Mouse (Mus musculus): Measurements from ENCODE around the gene Zmpste24.

Gene Zmpste24

DNA sequence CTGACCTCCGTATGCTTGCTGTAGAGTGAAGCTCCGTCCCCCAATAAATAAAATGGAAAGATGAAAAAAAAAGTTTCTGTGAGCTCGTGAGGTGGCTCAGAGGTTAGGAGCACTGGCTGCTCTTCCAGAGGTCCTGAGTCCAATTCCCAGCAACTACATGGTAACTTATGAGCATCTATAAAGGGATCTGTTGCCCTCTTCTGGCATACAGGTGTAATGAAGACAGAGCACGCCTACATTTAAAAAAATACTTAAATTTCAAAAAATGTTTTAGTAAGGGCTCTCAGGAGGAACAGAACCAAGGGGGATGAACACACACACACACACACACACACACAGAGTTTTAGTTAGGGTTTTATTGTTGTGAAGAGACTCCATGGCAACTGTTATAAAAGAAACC is 66.6 kb downstream of the Zmpste24 start:
- DNase-seq (ENCODE audit: low spot score): no peak

DNA sequence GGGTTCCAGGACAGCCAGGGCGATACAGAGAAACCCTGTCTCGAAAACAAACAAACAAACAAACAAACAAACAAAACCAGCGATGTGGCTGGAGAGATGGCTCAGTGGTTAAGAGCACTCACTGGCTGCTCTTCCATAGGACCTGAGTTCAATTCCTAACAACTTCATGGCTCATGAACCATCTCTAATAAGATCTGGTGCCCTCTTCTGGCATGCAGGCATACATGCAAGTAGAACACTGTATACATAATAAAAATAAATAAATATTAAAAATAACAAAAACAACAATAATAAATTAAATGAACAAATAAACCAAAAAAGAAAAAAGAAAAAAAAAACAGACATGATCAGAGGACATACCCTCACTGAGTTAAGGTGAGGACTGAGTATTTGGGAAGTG is 68.4 kb downstream of the Zmpste24 start:
- DNase-seq (ENCODE audit: low spot score): no peak

DNA sequence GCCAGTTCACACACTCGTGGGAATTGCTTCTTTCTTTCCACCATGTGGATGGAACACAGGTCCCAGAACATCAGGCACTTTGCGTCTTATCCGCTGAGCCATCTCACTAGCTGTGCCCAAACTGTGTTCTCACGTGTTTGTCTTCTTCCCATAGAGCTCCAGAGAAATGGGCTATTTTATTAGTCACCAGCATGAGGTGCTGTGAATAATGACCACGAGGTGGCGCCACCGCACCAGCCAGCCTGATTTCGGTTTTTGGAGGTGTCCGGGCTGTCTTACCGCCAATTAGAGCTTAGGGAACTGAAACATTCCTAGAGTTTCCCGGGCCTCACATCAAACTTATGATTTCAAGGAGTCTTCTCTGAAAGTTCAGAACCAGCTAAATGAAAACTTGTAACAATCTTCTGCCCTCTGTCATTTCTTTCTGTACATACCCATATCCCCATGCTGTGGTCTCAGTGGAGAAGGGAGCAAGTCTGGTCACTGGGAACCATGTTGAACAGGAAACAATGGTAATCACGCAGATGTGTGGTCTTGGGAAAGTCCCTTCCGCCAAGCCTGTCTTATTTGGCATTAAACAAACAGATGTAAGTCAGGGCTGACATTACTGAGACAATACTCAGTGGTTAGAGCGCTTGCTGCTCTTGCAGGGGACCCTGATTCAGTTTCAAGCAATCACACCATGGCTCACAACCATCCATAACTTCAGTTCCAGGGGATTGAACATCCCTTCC is 69.2 kb downstream of the Zmpste24 start:
- DNase-seq (ENCODE audit: low spot score): peak; percentile 74

DNA sequence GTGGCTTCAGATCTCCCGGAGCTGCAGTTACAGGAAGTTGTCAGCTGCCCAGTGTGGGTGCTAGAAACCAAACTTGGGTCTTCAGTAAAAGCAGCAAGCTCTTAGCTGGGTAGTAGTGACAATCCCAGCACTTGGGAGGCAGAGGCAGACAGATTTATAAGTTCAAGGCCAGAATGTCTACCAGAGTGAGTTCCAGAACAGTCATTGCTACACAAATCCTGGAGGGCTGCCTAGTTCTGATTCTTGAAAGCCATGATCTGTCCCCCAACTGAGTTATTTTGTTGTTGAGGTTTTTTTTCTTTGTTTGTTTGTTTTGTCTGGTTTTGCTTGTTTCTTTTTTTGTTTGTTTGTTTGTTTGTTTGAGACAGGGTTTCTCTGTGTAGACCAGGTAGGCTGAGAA is 69.9 kb downstream of the Zmpste24 start:
- no peak for DNase-seq (ENCODE audit: low spot score)

DNA sequence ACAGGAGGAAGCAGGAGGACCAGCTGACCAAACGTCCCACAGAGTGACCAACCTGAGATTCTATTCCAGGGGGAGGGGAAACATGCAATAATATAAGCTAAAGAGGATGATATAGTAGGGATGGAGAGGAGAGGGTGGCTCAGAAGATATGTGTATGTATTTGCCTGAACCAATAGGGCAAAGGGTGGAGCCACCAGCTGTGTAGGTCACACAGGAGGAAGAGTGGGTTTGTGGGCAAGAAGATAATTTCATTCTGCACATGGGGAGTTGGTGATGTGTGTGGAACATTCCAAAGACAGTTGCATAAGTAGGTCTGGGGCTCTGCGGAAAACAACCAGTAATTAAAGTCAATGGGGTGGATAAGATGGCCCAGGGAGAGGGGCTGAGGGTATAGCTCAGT is 72.4 kb downstream of the Zmpste24 start:
- DNase-seq (ENCODE audit: low spot score): no peak

DNA sequence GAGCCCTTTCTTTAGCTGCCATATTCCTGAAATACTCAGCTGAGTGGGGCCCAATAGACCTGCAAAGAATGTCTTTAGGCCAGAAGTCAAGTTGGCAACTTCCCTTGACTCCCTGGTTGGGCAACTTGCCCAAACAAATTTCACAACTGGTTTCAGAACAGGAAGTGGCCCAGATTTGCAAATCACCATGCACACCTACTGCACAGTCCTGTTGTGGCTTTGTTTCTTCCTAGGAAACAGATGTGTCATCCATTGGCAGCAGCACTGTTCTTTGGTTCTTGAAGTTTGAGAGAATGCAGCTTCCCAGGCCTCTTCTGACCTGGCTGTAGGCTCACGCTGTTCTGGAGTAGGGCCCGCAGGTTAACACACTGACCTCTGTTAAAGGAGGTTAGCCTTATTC is 74.1 kb downstream of the Zmpste24 start:
- DNase-seq (ENCODE audit: low spot score): no peak

DNA sequence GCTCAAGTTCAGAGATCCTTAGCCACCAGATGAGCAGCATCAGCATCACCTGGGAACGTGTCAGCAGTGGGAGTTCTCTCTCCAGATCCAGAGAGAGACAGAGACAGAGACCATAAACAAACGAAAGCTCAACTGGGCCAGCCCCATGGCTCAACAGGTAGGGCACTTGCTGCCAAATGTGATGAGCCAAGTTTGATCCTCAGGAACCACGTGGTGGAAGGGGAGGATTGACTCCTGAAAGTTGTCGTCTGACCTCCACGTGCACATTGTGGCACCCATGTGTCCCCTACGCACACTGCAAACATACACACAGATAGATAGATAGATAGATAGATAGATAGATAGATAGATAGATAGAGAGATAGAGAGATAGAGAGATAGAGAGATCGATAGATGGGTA is 74.6 kb downstream of the Zmpste24 start:
- DNase-seq (ENCODE audit: low spot score): no peak

DNA sequence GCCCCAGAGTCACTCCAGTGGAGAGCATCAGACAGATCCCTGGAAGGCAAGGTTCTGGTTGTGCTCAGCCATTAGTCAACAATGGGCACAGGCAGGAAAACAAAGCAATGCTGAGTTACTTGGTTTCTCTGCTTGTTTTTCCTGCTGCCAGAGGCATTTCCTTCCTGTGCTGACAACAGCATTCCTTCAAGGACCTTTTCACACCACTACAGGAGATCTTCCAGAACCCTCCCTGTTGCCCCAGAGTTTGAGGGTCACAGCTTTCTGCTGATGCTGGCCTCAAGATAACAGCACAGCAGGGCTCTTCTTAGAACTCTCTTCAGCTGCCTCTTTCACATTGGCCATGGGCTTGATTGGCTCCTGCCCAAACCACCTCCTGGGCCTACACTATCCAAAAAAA is 76.1 kb downstream of the Zmpste24 start:
- no peak for DNase-seq (ENCODE audit: low spot score)

DNA sequence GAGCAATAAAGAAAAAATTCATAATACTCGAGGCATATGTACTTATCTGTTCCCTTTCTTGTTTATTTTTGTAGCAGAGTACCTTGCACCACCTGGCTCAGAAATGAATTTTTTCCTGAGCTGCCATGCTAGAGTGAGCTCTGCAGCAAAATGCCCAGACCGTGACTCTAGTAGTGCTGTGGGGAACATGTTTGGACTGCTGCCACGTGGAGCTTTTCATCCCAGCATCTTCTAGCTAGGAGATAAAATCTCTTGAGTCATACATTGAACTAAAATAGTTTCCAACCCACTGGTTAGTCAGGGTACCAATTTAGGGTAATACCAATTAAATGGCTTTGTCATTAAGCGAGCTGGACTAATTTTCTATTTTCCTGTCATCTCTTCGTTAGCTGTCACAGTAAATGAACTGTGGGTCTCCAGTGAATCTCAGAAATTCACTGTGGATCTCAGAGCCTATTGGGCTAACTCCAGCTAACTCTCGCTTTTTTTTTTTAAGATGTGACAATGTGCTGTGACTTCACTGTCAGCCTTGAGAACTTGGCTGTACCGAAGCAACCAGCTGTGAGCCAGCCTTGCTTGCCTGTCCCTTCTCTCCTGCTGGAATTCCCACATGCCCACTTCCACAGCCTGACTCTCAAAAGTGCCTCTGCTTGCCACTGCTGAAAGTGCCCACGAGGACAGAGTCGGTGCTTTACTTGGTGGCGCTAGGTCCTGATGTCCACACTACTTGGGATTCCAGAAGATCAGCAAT is 77.8 kb downstream of the Zmpste24 start:
- DNase-seq (ENCODE audit: low spot score): no peak

DNA sequence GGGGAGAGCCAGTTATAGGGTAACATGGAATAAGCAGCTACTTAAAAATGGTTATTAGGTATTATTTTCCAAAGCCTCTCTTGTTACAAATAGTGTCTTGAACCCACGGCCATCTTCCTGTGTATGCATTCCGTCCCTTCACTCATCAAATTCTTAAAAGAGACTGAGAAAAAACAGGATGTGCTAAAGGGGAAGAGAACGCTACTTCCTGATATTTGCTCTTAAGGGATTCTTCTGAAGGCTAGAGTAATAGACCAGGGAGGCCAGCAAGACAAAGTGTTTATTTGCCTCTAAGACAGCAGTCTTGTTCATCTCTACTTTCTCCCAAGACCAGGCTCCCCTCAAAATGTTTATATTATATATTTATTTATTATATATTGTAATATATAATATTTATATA is 79.8 kb downstream of the Zmpste24 start:
- no peak for DNase-seq (ENCODE audit: low spot score)

DNA sequence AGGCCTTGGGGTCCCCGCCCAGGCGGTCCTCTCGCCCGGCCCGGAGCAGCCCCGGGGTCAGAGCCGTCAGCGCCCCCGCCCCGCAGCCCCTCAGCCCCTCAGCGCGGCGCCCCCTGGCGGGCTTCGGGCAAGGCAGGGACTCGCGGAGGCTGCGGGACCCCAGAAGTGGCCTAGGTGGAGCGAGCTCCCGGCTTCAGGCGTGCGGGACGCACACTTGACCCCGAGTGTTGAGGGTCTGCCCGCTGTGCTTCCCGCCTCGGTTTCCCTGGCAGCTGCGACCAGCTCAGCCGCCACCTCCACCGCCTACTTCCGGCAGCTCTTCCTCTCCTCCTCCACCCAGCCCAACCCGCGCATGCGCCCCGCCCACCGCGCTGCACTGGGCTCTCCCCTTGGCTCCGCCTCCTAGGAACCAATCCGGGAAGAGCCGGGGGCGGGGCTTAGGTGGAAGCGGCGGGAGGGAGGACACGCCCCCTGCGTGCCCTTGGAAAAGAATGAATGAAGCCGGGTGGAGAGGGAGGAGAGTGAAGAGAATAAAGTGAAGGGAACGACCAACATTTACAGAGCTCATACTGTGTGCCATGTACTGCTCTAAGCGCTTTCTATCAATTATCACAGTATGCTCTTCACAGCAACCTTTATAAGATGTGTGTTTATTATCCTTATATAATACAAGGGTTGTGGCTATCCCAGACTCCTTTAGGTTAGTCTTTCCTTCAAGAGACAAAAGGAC is 80.9 kb downstream of the Zmpste24 start, which contains the start of gene Smap2:
Gene Smap2 (minus strand): TSS at position 320 of the 730 bp plus-strand sequence.
- peak; percentile 98 for DNase-seq (ENCODE audit: low spot score)

DNA sequence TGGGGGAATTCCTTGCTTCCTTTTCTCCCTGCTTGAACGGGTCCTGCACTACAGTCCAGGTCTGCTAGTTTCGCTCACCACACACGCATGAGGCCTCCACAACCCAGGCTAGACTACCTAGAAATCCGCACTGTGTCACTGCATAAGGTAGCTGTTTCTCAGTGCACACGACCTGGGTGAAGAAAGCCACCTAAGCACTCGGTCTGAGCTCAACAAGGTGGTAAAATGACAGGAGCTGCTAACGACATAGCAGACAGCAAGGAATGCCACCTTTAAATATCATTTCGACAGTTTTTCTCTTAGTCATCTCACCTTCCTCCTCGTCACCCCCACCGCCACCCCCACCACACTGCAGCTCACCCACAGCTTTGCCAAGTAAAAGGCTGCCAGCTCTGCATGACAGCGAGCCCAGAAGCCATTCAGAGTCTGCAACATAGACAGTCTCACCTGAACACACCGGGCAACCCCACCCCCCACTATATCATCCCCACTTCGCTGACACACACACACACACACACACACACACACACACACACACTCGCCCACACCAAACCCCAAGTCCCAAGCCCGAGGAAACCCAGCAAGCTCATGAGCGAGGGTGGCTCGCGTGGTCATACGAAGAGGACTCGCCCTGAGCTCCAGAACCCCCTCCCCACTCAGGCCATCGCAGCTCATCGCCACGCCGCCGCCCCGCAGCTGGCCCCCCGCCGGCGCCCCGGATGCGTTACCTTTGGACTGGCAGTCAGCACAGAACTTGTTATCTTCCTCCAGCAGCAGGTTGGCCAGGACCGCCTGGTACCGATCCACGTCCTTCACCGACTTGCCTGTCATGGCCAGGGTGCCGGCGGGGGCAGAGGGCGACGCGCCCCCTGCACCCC is 81.8 kb downstream of the Zmpste24 start:
- no peak for DNase-seq (ENCODE audit: low spot score)

DNA sequence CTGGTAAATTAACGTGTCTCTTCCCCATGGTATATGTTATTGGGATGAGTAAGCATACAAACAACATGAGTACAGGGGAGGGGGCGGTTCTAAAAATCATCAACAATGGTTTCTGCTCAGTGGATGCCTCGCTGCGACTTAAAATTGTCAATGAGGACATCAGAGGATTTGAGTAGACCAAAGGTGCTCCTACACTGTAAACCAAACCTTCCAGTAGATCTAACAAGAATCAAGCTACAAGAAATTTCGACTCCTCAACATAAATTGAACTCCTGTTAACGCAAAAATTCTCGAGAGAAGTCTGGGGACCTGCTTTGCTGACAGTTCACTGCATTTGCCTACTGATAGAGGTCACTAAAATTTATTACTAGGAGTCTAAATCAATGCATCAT is 82.8 kb downstream of the Zmpste24 start:
- DNase-seq (ENCODE audit: low spot score): no peak

DNA sequence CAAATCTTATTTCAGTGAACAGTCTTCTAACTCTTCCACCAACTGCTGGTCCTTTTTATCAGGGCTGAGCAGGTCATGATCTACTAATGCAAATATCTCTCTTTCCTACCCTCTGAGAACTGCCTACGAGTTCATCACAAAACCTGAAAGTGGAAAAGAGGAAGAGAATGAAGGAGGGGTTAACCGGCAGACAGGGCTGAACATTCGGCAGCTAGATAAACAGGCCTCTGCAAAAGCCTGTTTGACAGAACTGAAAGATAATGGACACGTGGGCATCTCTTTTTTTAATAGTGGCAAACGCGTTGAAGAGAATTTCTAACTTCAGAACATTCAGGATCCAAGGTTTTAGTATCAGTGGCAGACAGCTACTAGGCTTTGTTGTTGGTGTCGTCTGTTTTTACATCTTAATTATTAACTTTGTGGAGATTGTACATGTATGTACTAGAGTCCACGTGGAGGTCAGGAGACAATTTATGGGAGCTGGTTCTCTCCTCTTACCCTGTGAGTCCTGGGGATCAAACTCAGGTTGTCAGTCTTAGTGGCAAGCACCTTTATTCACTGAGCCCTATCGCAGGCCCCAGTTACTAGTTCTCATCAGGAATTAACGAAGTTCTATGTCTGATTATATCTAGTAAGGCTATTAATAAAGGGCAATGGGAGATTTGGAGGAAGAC is 83.3 kb downstream of the Zmpste24 start:
- DNase-seq (ENCODE audit: low spot score): peak; percentile 78

DNA sequence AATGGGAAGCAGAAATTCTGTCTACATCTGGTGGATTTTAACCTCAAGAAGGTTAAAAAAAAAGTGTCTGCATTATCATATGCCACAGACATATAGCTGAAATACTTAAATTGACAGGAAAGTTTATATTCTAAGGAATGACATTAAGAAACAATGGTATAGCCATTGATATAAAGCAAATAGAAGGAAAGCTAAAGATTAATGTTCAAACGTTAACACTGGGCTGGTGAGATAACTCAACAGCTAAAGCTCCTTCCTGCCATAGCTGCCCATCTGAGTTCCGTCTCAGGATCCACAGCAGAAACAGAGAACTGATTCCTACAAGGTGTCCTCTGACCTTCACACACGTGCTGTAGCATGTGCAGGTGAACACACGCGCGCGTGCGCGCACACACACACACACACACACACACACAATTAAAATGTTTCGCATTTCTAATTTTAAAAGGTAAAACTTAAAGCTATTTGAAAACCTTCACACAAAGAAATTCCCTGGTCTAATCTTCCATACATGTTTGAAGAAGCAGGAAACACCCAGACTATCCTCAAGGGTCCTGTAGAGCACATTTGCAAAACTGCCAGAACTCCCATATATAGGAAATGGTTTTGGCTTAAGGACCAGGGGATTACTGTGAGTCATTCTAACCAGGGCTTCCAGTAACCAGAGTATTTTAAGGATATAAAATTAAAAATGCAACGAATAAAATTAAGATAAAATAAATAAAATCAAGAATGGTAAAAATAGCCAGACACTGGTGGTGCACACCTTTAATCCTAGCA is 87.1 kb downstream of the Zmpste24 start:
- no peak for DNase-seq (ENCODE audit: low spot score)

Measured in c-Kit-positive CD71-positive TER-119-positive erythroid progenitor cells, embryonic 14.5 days (primary cell).